Mouse (Mus musculus) myocyte (in vitro differentiated cells): ENCODE results near the gene Scpep1. TPM values are rescaled to one million over a fixed set of nuclear protein-coding genes. Genes with fewer than 3 reads are reported as not detected.
A peak's percentile ranks its signal among the peaks of the same experiment; 100 is the strongest.

ENCODE experiments used
- H3K27me3 ChIP-seq: one replicate; pipeline ENCODE4 v1.6.1; 2011; ENCODE audit not compliant: control insufficient read depth, insufficient read depth, insufficient read length
- H3K36me3 ChIP-seq: one replicate; pipeline ENCODE4 v1.6.1; 2011; ENCODE audit not compliant: control insufficient read depth, insufficient read depth
- H3K4me2 ChIP-seq: one replicate; pipeline ENCODE4 v1.6.1; 2011; ENCODE audit warnings: low read depth, control low read depth
- H3K4me3 ChIP-seq: one replicate; pipeline ENCODE4 v1.5.1; 2011; ENCODE audit warnings: mild to moderate bottlenecking, control low read depth, moderate library complexity
- H3K79me2 ChIP-seq: one replicate; pipeline ENCODE4 v1.6.1; 2011; ENCODE audit not compliant: control insufficient read depth, insufficient read depth
- H3ac ChIP-seq: one replicate; pipeline ENCODE4 v1.6.1; 2011; ENCODE audit not compliant: control insufficient read depth, insufficient read length
- CEBPB ChIP-seq: IDR thresholded peaks from 2 replicates; pipeline ENCODE4 v1.6.1; 2011; ENCODE audit warnings: mild to moderate bottlenecking, moderate library complexity; ENCODE audit not compliant: poor library complexity, insufficient read depth, severe bottlenecking
- E2F4 ChIP-seq: IDR thresholded peaks from one replicate; pipeline ENCODE4 v1.6.1; 2011; ENCODE audit warnings: mild to moderate bottlenecking, control low read depth, moderate library complexity; ENCODE audit not compliant: insufficient read depth
- MAX ChIP-seq: IDR thresholded peaks from one replicate; pipeline ENCODE4 v1.6.1; 2011; ENCODE audit warnings: low read depth, mild to moderate bottlenecking, control low read depth
- MYOD1 ChIP-seq, 3 experiments: IDR thresholded peaks; one replicate each; pipeline ENCODE4 v1.6.1; 2011; ENCODE audit warnings: control low read depth in 2 of 3, low read depth in 2 of 3, mild to moderate bottlenecking in 2 of 3, moderate library complexity in 1 of 3; ENCODE audit not compliant: insufficient read length in 2 of 3, control insufficient read depth in 1 of 3
- MYOG ChIP-seq, 3 experiments: IDR thresholded peaks; one replicate each; pipeline ENCODE4 v1.6.1; 2011; ENCODE audit warnings: control low read depth in 2 of 3, low read depth in 2 of 3, mild to moderate bottlenecking in 2 of 3; ENCODE audit not compliant: insufficient read length in 2 of 3, control insufficient read depth in 1 of 3, insufficient read depth in 1 of 3
- POLR2A ChIP-seq: IDR thresholded peaks from one replicate; pipeline ENCODE4 v1.6.1; 2011; ENCODE audit warnings: low read depth, mild to moderate bottlenecking, control low read depth, moderate library complexity; ENCODE audit not compliant: insufficient read length
- POLR2AphosphoS2 ChIP-seq: IDR thresholded peaks from one replicate; pipeline ENCODE4 v1.6.1; 2011; ENCODE audit warnings: low read depth, control low read depth; ENCODE audit not compliant: insufficient read length
- REST ChIP-seq: IDR thresholded peaks from one replicate; pipeline ENCODE4 v1.6.1; 2011; ENCODE audit warnings: mild to moderate bottlenecking, control low read depth, moderate library complexity; ENCODE audit not compliant: insufficient read depth, insufficient read length
- SRF ChIP-seq: IDR thresholded peaks from one replicate; pipeline ENCODE4 v1.6.1; 2011; ENCODE audit warnings: low read depth; ENCODE audit not compliant: control insufficient read depth, insufficient read length
- TCF12 ChIP-seq: IDR thresholded peaks from one replicate; pipeline ENCODE4 v1.6.1; 2011; ENCODE audit warnings: mild to moderate bottlenecking, control low read depth; ENCODE audit not compliant: poor library complexity, insufficient read depth, severe bottlenecking
- TCF3 ChIP-seq: IDR thresholded peaks from one replicate; pipeline ENCODE4 v1.6.1; 2011; ENCODE audit warnings: low read depth, control low read depth; ENCODE audit not compliant: insufficient read length
- USF1 ChIP-seq: IDR thresholded peaks from one replicate; pipeline ENCODE4 v1.6.1; 2011; ENCODE audit warnings: low read depth, mild to moderate bottlenecking, control low read depth, moderate library complexity
- polyA plus RNA-seq: library from polyadenylated mRNA; unstranded; fragments of >200 nt; fragmentation: generic; extraction: Trizol; gene quantifications from one replicate; pipeline ENCODE4 v1.2.1, GENCODE M21; 2012; ENCODE audit warnings: missing spikeins

Gene Scpep1
- polyA plus RNA-seq, 1 experiment: 172 TPM

DNA sequence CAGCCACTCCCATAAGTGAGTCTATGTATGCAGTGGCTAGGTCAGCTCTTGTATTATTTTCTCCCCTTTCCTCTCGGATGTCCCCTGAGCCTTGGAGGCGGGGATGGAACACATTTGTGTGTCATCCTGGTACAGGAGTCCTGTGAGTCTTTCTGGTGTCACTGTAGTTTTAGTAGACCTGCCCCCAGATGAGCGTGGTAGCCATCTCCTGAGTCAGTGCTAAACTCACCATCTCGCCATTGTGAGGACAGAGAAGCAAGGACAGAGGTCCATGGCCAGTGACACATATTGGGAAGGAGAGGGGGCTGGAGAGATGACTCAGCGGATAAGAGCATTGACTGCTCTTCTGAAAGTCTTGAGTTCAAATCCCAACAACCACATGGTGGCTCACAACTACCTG lies 21.9 kb upstream of the Scpep1 start:
- Histone ChIP-seq H3ac (no peak overlapping the region), H3K4me2 (no peak overlapping the region)
- TF ChIP-seq SRF: no peak
- TF ChIP-seq REST: no peak
- no peak for TF ChIP-seq MYOG (IDR thresholded peaks at IDR 0.05; ENCODE audit: control insufficient read depth in 1 of 3, insufficient read depth in 1 of 3, insufficient read length in 2 of 3, low read depth in 2 of 3)
- no peak for TF ChIP-seq TCF3
- no peak for TF ChIP-seq MAX
- TF ChIP-seq E2F4: no peak
- TF ChIP-seq TCF12: no peak
- no peak for TF ChIP-seq CEBPB
- TF ChIP-seq POLR2AphosphoS2: no peak
- no peak for TF ChIP-seq POLR2A
- TF ChIP-seq MYOD1 (IDR thresholded peaks at IDR 0.05; ENCODE audit: control insufficient read depth in 1 of 3, insufficient read length in 2 of 3, low read depth in 2 of 3): no peak
- no peak for TF ChIP-seq USF1

DNA sequence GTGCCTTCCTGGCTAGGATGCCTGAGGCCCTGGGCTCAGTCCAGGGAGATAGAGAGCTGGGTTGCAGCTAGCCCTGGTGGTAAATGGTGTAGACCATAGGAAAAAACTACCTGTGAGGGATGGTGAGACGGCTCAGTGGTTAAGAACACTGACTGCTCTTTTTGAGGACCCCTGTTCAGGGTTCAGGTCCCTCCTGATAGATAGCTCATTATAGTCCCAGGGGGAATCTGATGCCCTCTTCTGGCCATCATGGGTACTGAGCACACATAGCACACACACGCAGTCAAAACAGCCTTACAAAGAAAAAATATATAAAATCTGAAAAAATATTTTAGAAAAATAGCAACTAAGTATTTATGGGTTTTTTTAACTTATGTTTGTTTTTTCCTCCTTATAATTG lies 21.1 kb upstream of the Scpep1 start:
- no peak overlapping the region for H3ac ChIP-seq
- TF ChIP-seq MYOG (IDR thresholded peaks at IDR 0.05; ENCODE audit: control insufficient read depth in 1 of 3, insufficient read depth in 1 of 3, insufficient read length in 2 of 3, low read depth in 2 of 3) (no peak), POLR2AphosphoS2 (no peak), SRF (no peak), USF1 (no peak), MAX (no peak), MYOD1 (IDR thresholded peaks at IDR 0.05; ENCODE audit: control insufficient read depth in 1 of 3, insufficient read length in 2 of 3, low read depth in 2 of 3) (no peak), E2F4 (no peak)
- no peaks in the 10 kb centered on the region for H3K79me2 ChIP-seq
- no peak overlapping the region for H3K4me2 ChIP-seq
- no peaks in the 10 kb centered on the region for H3K36me3 ChIP-seq
- no peaks in the 10 kb centered on the region for H3K27me3 ChIP-seq
- no peak overlapping the region for H3K4me3 ChIP-seq

More for the DNA sequence above, 21.9 kb upstream of the Scpep1 start:
- no peak overlapping the region for H3K4me3 ChIP-seq
- H3K27me3 ChIP-seq: no peaks in the 10 kb centered on the region
- H3K79me2 ChIP-seq: no peaks in the 10 kb centered on the region
- no peaks in the 10 kb centered on the region for H3K36me3 ChIP-seq

DNA sequence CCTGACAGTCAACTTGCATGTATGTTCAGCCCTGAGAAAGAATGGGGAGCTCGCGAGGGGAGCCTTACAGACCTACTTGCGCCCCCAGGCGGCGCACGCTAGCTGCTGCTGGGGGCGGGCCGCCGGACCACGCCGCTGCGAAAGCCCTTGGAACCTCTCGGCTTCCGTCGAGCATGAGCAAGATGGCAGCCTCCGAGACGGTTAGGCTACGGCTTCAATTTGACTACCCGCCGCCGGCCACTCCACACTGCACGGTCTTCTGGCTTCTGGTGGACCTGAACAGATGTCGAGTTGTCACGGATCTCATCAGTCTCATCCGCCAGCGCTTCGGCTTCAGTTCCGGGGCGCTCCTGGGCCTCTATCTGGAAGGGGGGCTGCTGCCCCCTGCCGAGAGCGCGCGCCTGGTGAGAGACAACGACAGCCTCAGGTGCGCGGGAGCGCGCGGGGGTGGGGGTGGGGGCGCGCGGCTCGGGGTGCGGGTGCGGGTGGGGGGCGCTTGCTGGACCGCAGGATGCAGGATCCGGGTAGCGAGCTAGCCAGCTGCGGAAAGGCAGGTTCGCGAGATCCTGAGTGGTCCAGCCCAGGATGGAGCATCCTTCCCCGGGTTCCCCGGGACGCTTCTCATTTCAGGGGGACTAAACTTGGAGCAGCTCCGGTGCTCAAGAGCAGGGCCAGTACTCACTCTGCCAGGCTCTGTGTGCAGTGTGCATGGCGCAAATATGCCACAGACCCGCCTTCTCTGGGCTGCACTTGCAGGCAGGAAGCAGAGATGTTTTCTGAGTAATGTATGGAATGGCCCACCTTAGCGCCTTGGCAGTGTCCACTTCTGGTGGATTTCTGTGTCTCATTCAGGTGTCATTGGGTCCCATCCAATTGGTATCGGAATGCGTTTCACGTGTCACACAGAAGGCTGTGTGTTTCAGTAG lies 18.8 kb upstream of the Scpep1 start:
- TF ChIP-seq POLR2A (peak; percentile 70), MAX (no peak), CEBPB (no peak), POLR2AphosphoS2 (peak; percentile 66)
- Histone ChIP-seq H3K4me2 (peak overlapping the region; percentile 78), H3K36me3 (no peaks in the 10 kb centered on the region), H3K79me2 (no peaks in the 10 kb centered on the region), H3ac (peak overlapping the region; percentile 47), H3K27me3 (no peaks in the 10 kb centered on the region), H3K4me3 (peak overlapping the region; percentile 47)

DNA sequence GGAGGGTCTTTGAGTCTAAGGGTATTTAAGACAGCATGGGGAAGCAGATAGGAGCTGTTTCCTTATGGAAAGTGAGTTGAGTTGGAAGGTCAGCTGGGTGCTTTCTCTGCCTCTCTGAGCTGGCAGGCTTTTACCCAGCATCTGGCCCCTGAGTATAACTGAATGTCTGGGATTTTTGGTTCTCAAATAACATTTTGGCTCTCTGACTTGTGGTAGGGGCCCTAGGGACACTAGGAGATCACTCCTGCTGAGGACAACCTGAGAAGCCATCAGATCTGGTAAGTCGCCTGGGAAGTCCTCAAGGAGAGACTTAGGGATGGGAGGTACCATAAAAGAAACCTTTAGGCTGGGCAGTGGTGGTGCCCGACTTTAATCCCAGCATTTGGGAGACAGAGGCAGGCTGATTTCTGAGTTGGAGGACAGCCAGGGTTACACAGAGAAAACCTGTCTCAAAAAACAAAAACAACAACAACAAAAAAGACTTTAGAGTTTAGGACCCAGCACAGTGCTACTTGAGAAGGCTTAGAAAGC lies 15.0 kb upstream of the Scpep1 start, which contains the start of gene Coil:
Coil (plus strand) TSS at position 51 of the 531 bp plus-strand sequence.
- no peaks in the 10 kb centered on the region for H3K79me2 ChIP-seq
- no peak within 1 kb of the TSS for H3K4me2 ChIP-seq
- no peaks in the 10 kb centered on the region for H3K36me3 ChIP-seq
- TF ChIP-seq MAX: no peak
- no peak for TF ChIP-seq POLR2A
- TF ChIP-seq USF1: no peak
- no peak for TF ChIP-seq MYOD1 (IDR thresholded peaks at IDR 0.05; ENCODE audit: control insufficient read depth in 1 of 3, insufficient read length in 2 of 3, low read depth in 2 of 3)
- TF ChIP-seq MYOG (IDR thresholded peaks at IDR 0.05; ENCODE audit: control insufficient read depth in 1 of 3, insufficient read depth in 1 of 3, insufficient read length in 2 of 3, low read depth in 2 of 3): no peak
- no peak for TF ChIP-seq TCF12
- TF ChIP-seq REST: no peak
- TF ChIP-seq TCF3: no peak
- no peak for TF ChIP-seq CEBPB
- no peak for TF ChIP-seq POLR2AphosphoS2
- no peak for TF ChIP-seq SRF
- TF ChIP-seq E2F4: no peak
- H3K4me3 ChIP-seq: no peak within 1 kb of the TSS
- no peak within 1 kb of the TSS for H3ac ChIP-seq
- H3K27me3 ChIP-seq: no peaks in the 10 kb centered on the region
